Mouse (Mus musculus): ENCODE data around the gene Tenm4.
A peak's percentile ranks its signal among the peaks of the same experiment; 100 is the strongest.

Gene Tenm4

DNA sequence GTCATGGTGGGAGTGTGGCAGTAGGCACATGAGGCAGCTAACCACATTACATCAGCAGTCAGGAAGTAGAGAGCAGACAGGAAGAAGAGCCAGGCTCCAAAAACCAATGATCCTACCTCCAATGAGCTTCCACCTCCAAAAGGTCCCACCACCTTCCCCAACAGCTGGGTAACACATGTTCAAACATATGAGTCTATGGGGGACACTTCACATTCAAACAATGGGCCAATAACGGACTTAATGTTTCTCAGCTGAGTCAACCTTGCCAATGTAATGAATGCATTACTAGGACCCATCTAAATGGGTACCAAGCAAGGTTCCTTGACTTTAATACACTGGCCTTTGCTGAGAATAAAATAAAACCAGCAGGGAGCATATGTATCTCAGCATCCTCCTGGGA lies 635.5 kb downstream of the Tenm4 start:
- no peak for DNase-seq (ENCODE audit: low read depth, low spot score)

DNA sequence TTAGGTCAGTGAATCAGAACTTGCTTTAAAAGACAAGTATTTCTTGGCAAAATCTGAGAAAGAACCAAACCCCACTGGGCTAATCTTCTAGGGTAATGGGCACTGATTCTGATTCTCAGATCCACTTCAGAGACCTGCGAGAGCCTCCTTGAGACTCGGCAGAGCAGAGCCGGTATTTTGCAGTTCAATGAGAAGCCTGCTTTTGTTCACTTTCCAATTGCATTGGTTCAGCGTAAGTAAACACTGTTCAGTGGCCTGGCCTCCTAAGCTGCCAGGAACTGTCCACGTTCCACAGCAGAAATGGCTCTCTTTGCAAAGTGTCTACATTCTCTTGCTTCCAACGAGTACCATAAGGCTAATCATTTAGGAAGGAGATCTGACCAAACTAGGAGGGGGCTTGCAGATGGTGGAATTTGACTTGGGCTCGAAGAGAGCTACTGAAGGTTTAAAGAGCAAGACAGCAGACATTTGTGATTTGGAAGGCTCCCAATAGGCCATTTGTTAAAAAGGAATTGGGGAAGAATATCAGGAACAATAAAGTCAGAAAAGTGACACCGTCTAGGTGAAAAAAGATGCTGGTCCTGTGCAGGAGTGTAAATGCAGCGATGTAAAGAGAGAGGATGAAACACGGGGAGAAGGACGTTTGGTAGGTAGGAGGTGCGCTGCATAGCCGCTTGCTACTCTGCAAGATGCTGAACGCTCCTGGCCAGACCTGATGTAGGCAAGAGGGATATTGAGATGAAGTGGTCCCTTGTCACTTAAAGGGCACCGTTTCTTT lies 636.4 kb downstream of the Tenm4 start:
- DNase-seq (ENCODE audit: low read depth, low spot score), result no peak

- no peak for DNase-seq (ENCODE audit: low read depth, low spot score)
Observed at GRCm38 (mm10) chr7:96808059-96808646, 637.1 kb downstream of the Tenm4 start.

DNA sequence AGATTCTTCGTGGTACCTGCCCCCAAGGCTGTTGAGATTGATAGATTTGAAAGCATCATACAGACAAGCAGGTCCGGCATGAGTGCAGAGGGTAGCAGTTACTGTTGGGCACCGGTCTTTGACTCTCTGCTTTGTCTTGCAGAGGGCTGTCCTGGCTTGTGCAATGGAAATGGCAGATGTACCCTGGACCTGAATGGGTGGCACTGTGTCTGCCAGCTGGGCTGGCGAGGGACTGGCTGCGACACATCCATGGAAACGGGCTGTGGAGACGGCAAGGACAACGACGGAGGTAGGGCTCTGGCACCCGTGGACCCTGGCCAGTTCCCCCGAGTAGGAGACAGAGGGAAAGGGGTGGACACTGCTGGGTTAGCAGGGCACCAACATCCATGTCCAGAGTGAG lies 640.6 kb downstream of the Tenm4 start:
- peak; percentile 44 for DNase-seq (ENCODE audit: low read depth, low spot score)

DNA sequence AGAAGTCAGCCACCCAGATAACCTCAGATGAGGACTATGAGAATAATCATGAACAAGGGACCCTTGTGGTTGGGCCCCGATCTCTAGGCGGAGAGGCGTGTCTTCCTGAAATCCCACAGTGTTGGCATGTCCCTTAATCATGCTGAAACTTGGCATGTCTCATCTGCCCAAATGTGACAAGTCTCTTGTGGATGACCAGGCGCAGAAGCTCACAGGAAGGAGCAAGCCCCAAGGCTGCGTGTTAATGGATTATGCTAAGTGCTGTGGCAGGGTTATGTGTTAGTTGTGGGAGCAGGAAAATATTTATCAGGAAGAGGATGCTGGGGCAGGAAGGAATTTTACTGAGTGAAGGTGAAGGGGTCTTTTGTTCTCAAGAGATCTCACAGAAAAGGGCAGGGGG lies 642.0 kb downstream of the Tenm4 start:
- DNase-seq (ENCODE audit: low read depth, low spot score), result no peak

GRCm38 (mm10) chr7:96813497-96814400 lies 642.7 kb downstream of the Tenm4 start:
- DNase-seq (ENCODE audit: low read depth, low spot score), result no peak

DNA sequence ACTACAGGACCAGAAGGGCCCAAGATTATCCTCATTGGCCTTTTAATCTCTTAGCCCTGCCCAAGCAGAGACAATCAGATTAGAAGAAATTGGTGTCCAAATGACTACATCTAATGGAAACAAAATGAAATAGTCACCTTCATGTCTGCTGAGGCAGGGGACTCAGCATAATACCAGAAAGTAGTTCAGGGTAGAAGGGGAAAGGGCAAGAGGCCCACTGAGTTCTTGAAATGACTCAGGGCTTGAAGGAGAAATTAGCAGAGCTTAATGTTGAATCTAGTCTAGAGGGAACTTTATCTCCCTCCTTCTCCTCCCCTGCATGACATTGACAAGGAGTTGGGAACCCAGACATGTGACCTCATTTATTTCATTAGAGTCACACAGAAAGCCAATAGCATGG lies 643.5 kb downstream of the Tenm4 start:
- no peak for DNase-seq (ENCODE audit: low read depth, low spot score)

GRCm38 (mm10) chr7:96817030-96817674 lies 646.1 kb downstream of the Tenm4 start:
- peak; percentile 78 for DNase-seq (ENCODE audit: low read depth, low spot score)

- peak; percentile 22 for DNase-seq (ENCODE audit: low read depth, low spot score)
Observed at GRCm38 (mm10) chr7:96818236-96818916, 647.3 kb downstream of the Tenm4 start.

GRCm38 (mm10) chr7:96819538-96819937 lies 648.5 kb downstream of the Tenm4 start:
- peak; percentile 75 for DNase-seq (ENCODE audit: low read depth, low spot score)

DNA sequence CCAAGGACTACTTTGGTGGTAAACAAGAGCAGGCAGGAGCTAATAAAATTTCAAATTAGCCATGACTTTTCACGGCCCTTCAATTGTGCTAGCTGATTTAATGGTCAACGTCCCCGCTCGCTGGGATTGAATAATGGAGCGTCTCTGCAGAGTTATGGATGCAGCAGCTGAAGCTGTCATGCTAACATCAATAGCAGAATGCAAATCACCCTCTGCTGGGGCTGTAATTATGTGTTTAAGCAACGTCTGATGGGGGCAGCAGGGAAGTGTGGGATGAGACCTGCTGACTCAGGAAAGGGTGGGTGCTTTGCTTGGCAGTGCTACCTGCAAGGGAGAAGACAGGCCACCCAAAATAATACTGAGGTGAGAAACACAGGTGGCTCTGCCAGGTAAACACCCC lies 649.3 kb downstream of the Tenm4 start:
- peak; percentile 66 for DNase-seq (ENCODE audit: low read depth, low spot score)

DNA sequence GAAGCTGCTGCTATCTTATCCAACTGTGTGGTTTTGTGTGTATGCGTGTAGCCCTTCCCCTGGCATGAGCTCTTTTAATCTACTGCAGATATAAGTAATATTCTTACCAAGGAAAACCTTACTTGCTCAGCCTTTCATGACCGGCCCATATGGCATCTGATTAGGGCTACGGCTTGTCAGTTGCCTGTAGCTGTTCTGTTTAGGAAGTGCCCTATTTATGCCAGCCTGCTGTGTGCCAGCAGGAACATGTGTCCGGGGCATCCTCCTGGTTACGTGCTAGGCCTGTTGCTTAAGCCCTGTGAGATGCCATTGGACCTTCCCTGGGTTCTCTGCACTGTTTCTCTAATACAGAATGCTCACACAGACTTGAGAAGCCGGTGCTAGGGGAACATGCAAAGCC lies 655.1 kb downstream of the Tenm4 start:
- DNase-seq (ENCODE audit: low read depth, low spot score), result peak; percentile 22

- DNase-seq (ENCODE audit: low read depth, low spot score), result no peak
Observed at GRCm38 (mm10) chr7:96826672-96827071, 655.6 kb downstream of the Tenm4 start.

GRCm38 (mm10) chr7:96832551-96832950 lies 661.5 kb downstream of the Tenm4 start:
- peak; percentile 74 for DNase-seq (ENCODE audit: low read depth, low spot score)

GRCm38 (mm10) chr7:96833012-96833411 lies 662.0 kb downstream of the Tenm4 start:
- peak; percentile 68 for DNase-seq (ENCODE audit: low read depth, low spot score)

DNA sequence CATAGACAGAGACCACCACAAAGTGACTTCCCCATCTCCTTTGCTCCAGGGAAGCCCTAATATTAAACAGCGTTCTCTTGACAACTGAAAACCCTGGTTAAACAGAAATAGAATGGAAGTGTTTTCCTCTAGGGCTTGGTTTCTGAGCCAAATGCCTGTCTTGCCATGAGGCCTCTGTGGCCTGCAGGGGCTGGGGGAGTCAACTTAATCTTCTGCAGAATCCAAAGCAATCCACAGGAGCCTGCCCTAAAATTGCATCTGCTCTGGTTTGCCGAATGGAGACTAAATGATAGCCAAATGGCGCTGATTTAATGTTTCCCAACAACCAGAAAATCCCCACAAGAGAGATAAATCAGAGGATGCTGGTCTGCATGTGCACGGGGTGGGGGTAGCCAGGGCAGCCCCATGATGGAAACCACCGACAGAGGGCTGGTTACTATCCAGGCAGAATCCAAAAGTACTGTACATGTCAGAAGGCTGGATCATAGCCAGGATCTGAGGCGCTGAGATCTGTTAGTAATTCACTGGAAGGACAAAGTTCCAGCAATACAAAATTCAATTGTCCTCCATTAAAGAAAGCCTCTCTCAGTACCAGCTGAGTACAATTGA lies 663.7 kb downstream of the Tenm4 start:
- DNase-seq (ENCODE audit: low read depth, low spot score), result peak; percentile 73

GRCm38 (mm10) chr7:96835313-96835712 lies 664.3 kb downstream of the Tenm4 start:
- no peak for DNase-seq (ENCODE audit: low read depth, low spot score)

DNA sequence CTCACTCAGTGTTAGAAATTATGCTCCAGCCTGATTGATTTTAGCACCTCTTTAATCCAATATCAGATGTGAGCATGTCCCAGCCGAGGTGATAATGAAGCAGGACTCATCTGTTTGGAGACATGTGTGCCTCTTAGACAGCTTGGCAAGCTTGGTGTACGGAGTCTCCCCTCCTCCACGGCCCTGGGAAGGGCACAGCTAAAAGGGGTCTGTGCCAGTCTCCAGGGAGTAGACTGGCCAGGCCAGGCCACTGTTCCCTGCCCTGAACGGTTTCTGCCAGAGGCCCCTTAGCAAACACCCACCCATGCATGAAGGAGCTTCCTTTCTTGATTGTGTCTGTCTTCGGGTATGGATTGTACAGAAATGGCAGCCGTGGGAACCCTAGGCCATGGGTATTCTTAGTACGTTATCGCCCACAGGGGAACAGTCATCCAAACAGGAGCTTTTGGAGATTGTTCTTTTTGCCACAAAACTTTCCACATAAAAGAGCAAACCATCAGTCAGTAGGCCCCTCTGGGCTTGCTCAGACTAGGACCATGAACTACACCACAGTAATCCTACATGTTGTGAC lies 667.3 kb downstream of the Tenm4 start:
- DNase-seq (ENCODE audit: low read depth, low spot score), result peak; percentile 73

DNA sequence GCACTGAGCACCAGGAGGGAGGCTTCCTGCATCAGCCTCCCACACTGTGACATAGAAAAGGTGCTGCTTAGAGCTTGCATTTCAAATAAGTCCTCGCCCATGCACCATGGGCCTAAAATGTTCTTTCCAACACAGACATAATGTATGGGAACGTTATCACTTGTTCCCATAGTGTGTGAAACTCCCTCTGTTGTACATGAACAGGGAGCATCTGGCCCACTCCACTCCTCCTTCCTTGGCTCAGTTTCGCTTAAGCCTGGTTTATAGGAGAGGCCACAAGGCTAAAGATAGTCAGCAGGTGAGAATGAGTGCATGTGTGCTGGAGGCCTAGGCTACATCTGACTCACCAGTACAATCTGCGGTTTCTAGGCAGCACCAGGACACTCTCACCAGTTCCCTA lies 667.9 kb downstream of the Tenm4 start:
- DNase-seq (ENCODE audit: low read depth, low spot score), result peak; percentile 91

DNA sequence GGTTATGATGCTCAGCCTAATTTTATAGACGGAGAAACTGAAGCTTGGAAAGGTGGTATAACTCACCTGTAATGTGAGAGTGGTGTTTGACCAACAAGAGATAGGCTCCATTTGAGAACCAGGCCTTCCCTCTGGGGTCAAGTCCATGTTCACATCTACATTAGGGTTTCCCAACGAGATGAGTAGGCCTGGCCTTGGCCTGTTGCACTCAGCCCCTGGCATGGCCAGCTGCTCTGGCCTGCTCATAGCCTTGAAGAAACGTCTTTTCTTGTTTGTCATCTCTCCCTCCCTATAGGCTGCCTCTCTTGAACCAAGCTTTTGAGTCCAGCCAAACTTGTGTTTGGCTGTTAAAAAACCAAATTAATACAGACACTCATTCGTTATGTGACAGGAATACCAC lies 668.5 kb downstream of the Tenm4 start:
- DNase-seq (ENCODE audit: low read depth, low spot score), result no peak

All from brain, adult 2 months (tissue).